Mouse (Mus musculus) ovary, postnatal 10 days (tissue): ENCODE measurements at regions not wholly inside any gene's neighbourhood (a gene's known extent, or its start where the extent isn't known, plus 50 kb on each side); places are given as distances from the start of the nearest gene placed in this dataset.
"Not testable (repeated sequence)": the region's sequence is repeated elsewhere in the genome, so short reads cannot be mapped to it uniquely, and the experiment has no call there.

Experiments
- DNase-seq: peaks from one replicate; pipeline ENCODE4 v3.0.0; 2022; ENCODE audit warnings: low spot score

- DNase-seq: not testable (repeated sequence)
These were observed 51.8 kb downstream of the Teddm3 start for GRCm38 (mm10) chr16:21102033-21102432.

- DNase-seq: not testable (repeated sequence)
These were observed 53.7 kb downstream of the Teddm3 start for GRCm38 (mm10) chr16:21100126-21100525.

GRCm38 (mm10) chr16:21074779-21075148, 79.0 kb downstream of the Teddm3 start:
- no peak for DNase-seq

- not testable (repeated sequence) for DNase-seq
These were observed 79.6 kb downstream of the Teddm3 start for GRCm38 (mm10) chr16:21074082-21074778.

GRCm38 (mm10) chr16:21060211-21060610, 93.6 kb downstream of the Teddm3 start:
- no peak for DNase-seq

GRCm38 (mm10) chr16:21054772-21055171, 99.0 kb downstream of the Teddm3 start:
- DNase-seq: no peak

GRCm38 (mm10) chr16:21022087-21022486, 131.7 kb downstream of the Teddm3 start:
- DNase-seq: not testable (repeated sequence)

GRCm38 (mm10) chr16:21004871-21005270, 148.9 kb downstream of the Teddm3 start:
- DNase-seq: no peak

GRCm38 (mm10) chr16:21001126-21001525, 152.7 kb downstream of the Teddm3 start:
- no peak for DNase-seq

GRCm38 (mm10) chr16:20990524-20990923, 163.3 kb downstream of the Teddm3 start:
- no peak for DNase-seq

- DNase-seq: no peak
These were observed 178.4 kb downstream of the Teddm3 start for GRCm38 (mm10) chr16:20975406-20975805.

GRCm38 (mm10) chr16:20972442-20972841, 181.4 kb downstream of the Teddm3 start:
- no peak for DNase-seq

GRCm38 (mm10) chr16:20958905-20959304, 194.9 kb downstream of the Teddm3 start:
- DNase-seq: no peak

GRCm38 (mm10) chr16:20936722-20937121, 202.4 kb upstream of the Thpo start:
- no peak for DNase-seq

- DNase-seq: not testable (repeated sequence)
These were observed 200.5 kb upstream of the Thpo start for GRCm38 (mm10) chr16:20934846-20935245.

- DNase-seq: not testable (repeated sequence)
These were observed 195.7 kb upstream of the Thpo start for GRCm38 (mm10) chr16:20930003-20930402.

GRCm38 (mm10) chr16:20925776-20926175, 191.5 kb upstream of the Thpo start:
- not testable (repeated sequence) for DNase-seq

GRCm38 (mm10) chr16:20910864-20911263, 176.6 kb upstream of the Thpo start:
- DNase-seq: not testable (repeated sequence)

- DNase-seq: not testable (repeated sequence)
These were observed 174.4 kb upstream of the Thpo start for GRCm38 (mm10) chr16:20908467-20909351.

GRCm38 (mm10) chr16:20895734-20896133, 161.4 kb upstream of the Thpo start:
- no peak for DNase-seq

GRCm38 (mm10) chr16:20871726-20872125, 137.4 kb upstream of the Thpo start:
- no peak for DNase-seq

GRCm38 (mm10) chr16:20866771-20867170, 132.5 kb upstream of the Thpo start:
- no peak for DNase-seq

GRCm38 (mm10) chr16:20861256-20861655, 126.9 kb upstream of the Thpo start:
- no peak for DNase-seq
